Mouse (Mus musculus): Measurements from ENCODE around the gene Adad2. TPM values are rescaled to one million over a fixed set of nuclear protein-coding genes. Genes with fewer than 3 reads are reported as not detected.
A peak's percentile ranks its signal among the peaks of the same experiment; 100 is the strongest.

Gene Adad2
- total and polyA plus RNA-seq, 3 experiments: not detected

DNA sequence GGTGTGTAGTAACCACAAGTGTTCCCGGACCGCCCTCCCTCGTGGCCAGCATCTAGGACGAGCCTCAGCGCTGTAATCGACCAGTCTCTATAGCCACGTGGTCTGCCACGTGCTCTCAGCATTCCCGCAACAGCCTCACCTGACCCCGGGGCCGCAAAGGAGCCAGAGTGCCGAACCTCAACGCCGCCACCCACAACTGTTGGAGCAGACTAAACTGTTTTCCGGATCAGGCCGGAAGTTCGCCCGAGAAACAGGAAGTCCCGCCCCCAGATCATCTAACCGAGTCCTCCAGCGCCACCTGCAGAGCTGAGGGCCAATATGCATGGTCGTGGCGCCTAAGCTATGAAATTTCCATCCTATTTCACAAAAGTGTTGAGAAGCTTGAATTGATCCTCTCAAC, 7.6 kb upstream of the Adad2 start, which contains the start of gene Taf1c (continued):
- TF ChIP-seq MAX (IDR thresholded peaks at IDR 0.05; ENCODE audit: low read length): peak; percentile 99
- no peak for TF ChIP-seq POLR2AphosphoS5 (IDR thresholded peaks at IDR 0.05; ENCODE audit: borderline replicate concordance, low read depth, low read length)
- peak; percentile 27; the same call in 1 of the 2 replicates for TF ChIP-seq RCOR1 (IDR thresholded peaks at IDR 0.05; ENCODE audit: low read depth, low read length)
- TF ChIP-seq ZNF384 (IDR thresholded peaks at IDR 0.05; ENCODE audit: low read depth, low read length): no peak; the same call in 1 of the 2 replicates
- peak in 1 of 2 experiments; percentile 35; a peak in 1 of 4 replicates for TF ChIP-seq EP300 (IDR thresholded peaks at IDR 0.05; ENCODE audit: low read depth in 1 of 2, low read length in 2 of 2)
- no peak for TF ChIP-seq GABPA (IDR thresholded peaks at IDR 0.05; ENCODE audit: low read depth, low read length)
- peak; percentile 91 for TF ChIP-seq SIN3A (IDR thresholded peaks at IDR 0.05; ENCODE audit: low read length)
- TF ChIP-seq USF1 (IDR thresholded peaks at IDR 0.05; ENCODE audit: low read depth, low read length): peak; percentile 86
- peak; percentile 92 to 94 for TF ChIP-seq POLR2A (IDR thresholded peaks at IDR 0.05; ENCODE audit: control insufficient read depth in 1 of 2, insufficient read depth in 1 of 2, low read depth in 1 of 2, low read length in 2 of 2, poor library complexity in 1 of 2)
- peak; percentile 97 for TF ChIP-seq NELFE (IDR thresholded peaks at IDR 0.05; ENCODE audit: low read depth, low read length)

GRCm38 (mm10) chr8:119606224-119606623, 6.3 kb upstream of the Adad2 start:
- Histone ChIP-seq H3K9ac (ENCODE audit: control insufficient read depth, low read depth, low read length, poor library complexity, severe bottlenecking) (no peak overlapping the region), H3K79me2 (ENCODE audit: control insufficient read depth, insufficient read depth, low read length, poor library complexity) (peaks cover 16% of the 10 kb centered on the region), H3K9me3 (replicated peaks; ENCODE audit: insufficient read depth, low read length) (no peaks in the 10 kb centered on the region), H3K36me3 (ENCODE audit: control insufficient read depth in 1 of 2, insufficient read depth in 2 of 2, low read length in 2 of 2) (peaks cover 0 to 6% of the 10 kb centered on the region in 2 experiments; a peak in 1 of 4 replicates), H3K27me3 (ENCODE audit: control insufficient read depth in 1 of 2, insufficient read depth in 2 of 2, low read length in 2 of 2) (no peaks in the 10 kb centered on the region), H3K27ac (ENCODE audit: control insufficient read depth, low read depth, low read length) (no peak overlapping the region), H3K4me3 (ENCODE audit: control insufficient read depth in 1 of 2, insufficient read depth in 1 of 2, low read depth in 2 of 2, low read length in 2 of 2) (no peak overlapping the region), H3K4me1 (ENCODE audit: control insufficient read depth in 1 of 2, insufficient read depth in 2 of 2, low read length in 2 of 2) (peaks cover 2 to 18% of the 10 kb centered on the region in 2 experiments; a peak in 3 of 4 replicates)
- DNase-seq (ENCODE audit: low read depth, low spot score): peak; percentile 65
- TF ChIP-seq MAFK (IDR thresholded peaks at IDR 0.05; ENCODE audit: borderline replicate concordance, low read depth, low read length): no peak
- TF ChIP-seq MYB (IDR thresholded peaks at IDR 0.05; ENCODE audit: low read depth, low read length): no peak
- TF ChIP-seq KAT2A (conservative IDR thresholded peaks at IDR 0.05; ENCODE audit: low read depth, low read length): no peak
- TF ChIP-seq ZNF384 (IDR thresholded peaks at IDR 0.05; ENCODE audit: low read depth, low read length): peak; percentile 91
- no peak for TF ChIP-seq POLR2AphosphoS2 (IDR thresholded peaks at IDR 0.05; ENCODE audit: low read length)
- no peak for TF ChIP-seq MAZ (IDR thresholded peaks at IDR 0.05; ENCODE audit: low read depth, low read length)
- TF ChIP-seq JUND (IDR thresholded peaks at IDR 0.05; ENCODE audit: low read depth, low read length): no peak
- TF ChIP-seq MAX (IDR thresholded peaks at IDR 0.05; ENCODE audit: low read length): no peak
- no peak for TF ChIP-seq TCF12 (IDR thresholded peaks at IDR 0.05; ENCODE audit: low read depth, low read length)
- TF ChIP-seq CHD1 (IDR thresholded peaks at IDR 0.05; ENCODE audit: low read depth, low read length): no peak
- peak; percentile 46 for TF ChIP-seq SMC3 (IDR thresholded peaks at IDR 0.05; ENCODE audit: low read depth, low read length)
- no peak for TF ChIP-seq EP300 (IDR thresholded peaks at IDR 0.05; ENCODE audit: low read depth in 1 of 2, low read length in 2 of 2)
- peak; percentile 85 for TF ChIP-seq MYC (IDR thresholded peaks at IDR 0.05; ENCODE audit: low read depth, low read length)
- no peak for TF ChIP-seq TAL1 (IDR thresholded peaks at IDR 0.05; ENCODE audit: low read length)
- no peak for TF ChIP-seq RCOR1 (IDR thresholded peaks at IDR 0.05; ENCODE audit: low read depth, low read length)
- TF ChIP-seq TBP (IDR thresholded peaks at IDR 0.05; ENCODE audit: low read depth, low read length): no peak
- TF ChIP-seq ELF1 (IDR thresholded peaks at IDR 0.05; ENCODE audit: low read depth, low read length): no peak
- no peak for TF ChIP-seq UBTF (IDR thresholded peaks at IDR 0.05; ENCODE audit: borderline replicate concordance, insufficient read depth, low read depth, low read length)
- TF ChIP-seq MXI1 (IDR thresholded peaks at IDR 0.05; ENCODE audit: low read depth, low read length): peak; percentile 42; the same call in 1 of the 2 replicates
- no peak for TF ChIP-seq POLR2A (IDR thresholded peaks at IDR 0.05; ENCODE audit: control insufficient read depth in 1 of 2, insufficient read depth in 1 of 2, low read depth in 1 of 2, low read length in 2 of 2, poor library complexity in 1 of 2)
- TF ChIP-seq MEF2A (IDR thresholded peaks at IDR 0.05; ENCODE audit: extremely low read depth, insufficient replicate concordance, low read depth, low read length, poor library complexity, severe bottlenecking): no peak
- TF ChIP-seq SIN3A (IDR thresholded peaks at IDR 0.05; ENCODE audit: low read length): no peak
- TF ChIP-seq ZKSCAN1 (IDR thresholded peaks at IDR 0.05; ENCODE audit: low read depth, low read length): no peak
- peak; percentile 21; the same call in 1 of the 2 replicates for TF ChIP-seq ZC3H11A (IDR thresholded peaks at IDR 0.05; ENCODE audit: low read depth, low read length)
- TF ChIP-seq E2F4 (IDR thresholded peaks at IDR 0.05; ENCODE audit: borderline replicate concordance, low read depth, low read length): no peak
- TF ChIP-seq CTCF (IDR thresholded peaks at IDR 0.05 in 2 of 3, conservative IDR thresholded peaks at IDR 0.05 in 1 of 3; ENCODE audit: control insufficient read depth in 1 of 3, insufficient read depth in 1 of 3, low read depth in 2 of 3, low read length in 3 of 3, poor library complexity in 1 of 3, severe bottlenecking in 1 of 3): peak; percentile 33 to 55 (median 35); a peak in 4 of 6 replicates
- no peak for TF ChIP-seq NRF1 (IDR thresholded peaks at IDR 0.05; ENCODE audit: insufficient read depth, low read depth, low read length, poor library complexity, severe bottlenecking)
- TF ChIP-seq USF1 (IDR thresholded peaks at IDR 0.05; ENCODE audit: low read depth, low read length): no peak
- TF ChIP-seq GATA1 (IDR thresholded peaks at IDR 0.05; ENCODE audit: low read depth, low read length): no peak
- TF ChIP-seq POLR2AphosphoS5 (IDR thresholded peaks at IDR 0.05; ENCODE audit: borderline replicate concordance, low read depth, low read length): no peak
- no peak for TF ChIP-seq GABPA (IDR thresholded peaks at IDR 0.05; ENCODE audit: low read depth, low read length)
- no peak for TF ChIP-seq BHLHE40 (IDR thresholded peaks at IDR 0.05; ENCODE audit: borderline replicate concordance, low read depth, low read length)

Data from MEL (cell line).